Mouse (Mus musculus) adrenal gland, adult 18-20 months (tissue): ENCODE data around the gene E030018B13Rik. TPM values are rescaled to one million over a fixed set of nuclear protein-coding genes. Genes with fewer than 3 reads are reported as not detected.

Experiments
- DNase-seq, 2 experiments: peaks; one replicate each; pipeline ENCODE4 v3.0.0; 2021 to 2022; ENCODE audit warnings: low spot score in 2 of 2
- total RNA-seq, 2 experiments: library from RNA; stranded (reverse); gene quantifications; 1 replicate in 1 of 2; 2 replicates in 1 of 2; pipeline ENCODE4 v1.2.3; 2021

E030018B13Rik gene
- total RNA-seq, 2 experiments from 2014 or later: not detected

GRCm38 (mm10) chr7:63957872-63958640 lies 41.4 kb downstream of the E030018B13Rik start:
- no peak for DNase-seq

- no peak for DNase-seq
These were observed 47.0 kb downstream of the E030018B13Rik start for GRCm38 (mm10) chr7:63963632-63964031.

- no peak for DNase-seq
These were observed 47.5 kb downstream of the E030018B13Rik start for GRCm38 (mm10) chr7:63964121-63964520.

- DNase-seq: no peak
These were observed 48.5 kb downstream of the E030018B13Rik start for GRCm38 (mm10) chr7:63965135-63965534.

GRCm38 (mm10) chr7:63965635-63966418 lies 49.2 kb downstream of the E030018B13Rik start:
- no peak for DNase-seq

- DNase-seq: no peak
These were observed 53.3 kb downstream of the E030018B13Rik start for GRCm38 (mm10) chr7:63969941-63970340.

Other genes with a start within 250 kb of the E030018B13Rik start
- gene Klf13, start 22.1 kb downstream of the E030018B13Rik start, total RNA-seq: 10 to 100 TPM; 52.5 to 58.4 TPM
- gene Trpm1, start 237.0 kb downstream of the E030018B13Rik start, total RNA-seq: under 1 TPM in 1 of 2 experiments, not detected in 1; 0.10 TPM